Mouse (Mus musculus): Measurements from ENCODE around the gene Arhgap28. TPM values are rescaled to one million over a fixed set of nuclear protein-coding genes. Genes with fewer than 3 reads are reported as not detected.

The Arhgap28 gene
- total and polyA plus RNA-seq, 3 experiments: 0.11 TPM; not detected in 2

- TF ChIP-seq POLR2AphosphoS5 (IDR thresholded peaks at IDR 0.05; ENCODE audit: insufficient replicate concordance, low read depth, low read length): no peak
- no peak for TF ChIP-seq CTCF (IDR thresholded peaks at IDR 0.05; ENCODE audit: low read depth, low read length)
- TF ChIP-seq GATA1 (IDR thresholded peaks at IDR 0.05; ENCODE audit: borderline replicate concordance, low read length): no peak
- TF ChIP-seq GATA2 (IDR thresholded peaks at IDR 0.05; ENCODE audit: borderline replicate concordance, low read depth, low read length): no peak
- no peak for TF ChIP-seq TAL1 (conservative IDR thresholded peaks at IDR 0.05; ENCODE audit: low read depth, low read length)
- H3K4me3 ChIP-seq (ENCODE audit: low read depth, low read length): no peak overlapping the region
- no peak for DNase-seq (ENCODE audit: low spot score)
- no peaks in the 10 kb centered on the region for H3K27me3 ChIP-seq (ENCODE audit: insufficient read depth, low read length)
- H3K9me3 ChIP-seq (replicated peaks): peaks cover 50% of the 10 kb centered on the region
- no peaks in the 10 kb centered on the region for H3K36me3 ChIP-seq (replicated peaks)
- no peaks in the 10 kb centered on the region for H3K4me1 ChIP-seq (ENCODE audit: insufficient read depth, low read depth, low read length)
- ATAC-seq (ENCODE audit: extremely low read depth, insufficient number of reproducible peaks, low FRiP score, poor library complexity, severe bottlenecking): no peak
These were observed 9.1 kb downstream of the Arhgap28 start for GRCm38 (mm10) chr17:67994861-67995260.

GRCm38 (mm10) chr17:67993371-67994045 is 10.4 kb downstream of the Arhgap28 start:
- no peaks in the 10 kb centered on the region for H3K4me1 ChIP-seq (ENCODE audit: insufficient read depth, low read depth, low read length)
- TF ChIP-seq POLR2AphosphoS5 (IDR thresholded peaks at IDR 0.05; ENCODE audit: insufficient replicate concordance, low read depth, low read length) (no peak), TAL1 (conservative IDR thresholded peaks at IDR 0.05; ENCODE audit: low read depth, low read length) (no peak), CTCF (IDR thresholded peaks at IDR 0.05; ENCODE audit: low read depth, low read length) (no peak), GATA2 (IDR thresholded peaks at IDR 0.05; ENCODE audit: borderline replicate concordance, low read depth, low read length) (no peak), GATA1 (IDR thresholded peaks at IDR 0.05; ENCODE audit: borderline replicate concordance, low read length) (no peak)
- ATAC-seq (ENCODE audit: extremely low read depth, insufficient number of reproducible peaks, low FRiP score, poor library complexity, severe bottlenecking): no peak
- DNase-seq (ENCODE audit: low spot score): no peak
- H3K4me3 ChIP-seq (ENCODE audit: low read depth, low read length): no peak overlapping the region
- H3K36me3 ChIP-seq (replicated peaks): no peaks in the 10 kb centered on the region
- peaks cover 53% of the 10 kb centered on the region for H3K9me3 ChIP-seq (replicated peaks)
- H3K27me3 ChIP-seq (ENCODE audit: insufficient read depth, low read length): no peaks in the 10 kb centered on the region

GRCm38 (mm10) chr17:67989716-67990115 is 14.2 kb downstream of the Arhgap28 start:
- Histone ChIP-seq H3K4me3 (ENCODE audit: low read depth, low read length) (no peak overlapping the region), H3K27me3 (ENCODE audit: insufficient read depth, low read length) (no peaks in the 10 kb centered on the region), H3K4me1 (ENCODE audit: insufficient read depth, low read depth, low read length) (no peaks in the 10 kb centered on the region), H3K9me3 (replicated peaks) (peaks cover 58% of the 10 kb centered on the region), H3K36me3 (replicated peaks) (no peaks in the 10 kb centered on the region)
- ATAC-seq (ENCODE audit: extremely low read depth, insufficient number of reproducible peaks, low FRiP score, poor library complexity, severe bottlenecking) (no peak), DNase-seq (ENCODE audit: low spot score) (no peak)
- TF ChIP-seq GATA2 (IDR thresholded peaks at IDR 0.05; ENCODE audit: borderline replicate concordance, low read depth, low read length): no peak
- TF ChIP-seq POLR2AphosphoS5 (IDR thresholded peaks at IDR 0.05; ENCODE audit: insufficient replicate concordance, low read depth, low read length): no peak
- TF ChIP-seq GATA1 (IDR thresholded peaks at IDR 0.05; ENCODE audit: borderline replicate concordance, low read length): no peak
- TF ChIP-seq TAL1 (conservative IDR thresholded peaks at IDR 0.05; ENCODE audit: low read depth, low read length): no peak

GRCm38 (mm10) chr17:67988920-67989621 is 14.8 kb downstream of the Arhgap28 start:
- ATAC-seq (ENCODE audit: extremely low read depth, insufficient number of reproducible peaks, low FRiP score, poor library complexity, severe bottlenecking) (no peak), DNase-seq (ENCODE audit: low spot score) (no peak)
- H3K4me3 ChIP-seq (ENCODE audit: low read depth, low read length): no peak overlapping the region
- peaks cover 51% of the 10 kb centered on the region for H3K9me3 ChIP-seq (replicated peaks)
- no peaks in the 10 kb centered on the region for H3K4me1 ChIP-seq (ENCODE audit: insufficient read depth, low read depth, low read length)
- no peaks in the 10 kb centered on the region for H3K36me3 ChIP-seq (replicated peaks)
- H3K27me3 ChIP-seq (ENCODE audit: insufficient read depth, low read length): no peaks in the 10 kb centered on the region
- no peak for TF ChIP-seq CTCF (IDR thresholded peaks at IDR 0.05; ENCODE audit: low read depth, low read length)
- no peak for TF ChIP-seq GATA2 (IDR thresholded peaks at IDR 0.05; ENCODE audit: borderline replicate concordance, low read depth, low read length)
- no peak for TF ChIP-seq TAL1 (conservative IDR thresholded peaks at IDR 0.05; ENCODE audit: low read depth, low read length)
- no peak for TF ChIP-seq GATA1 (IDR thresholded peaks at IDR 0.05; ENCODE audit: borderline replicate concordance, low read length)
- TF ChIP-seq POLR2AphosphoS5 (IDR thresholded peaks at IDR 0.05; ENCODE audit: insufficient replicate concordance, low read depth, low read length): no peak

GRCm38 (mm10) chr17:67985532-67985931 is 18.4 kb downstream of the Arhgap28 start:
- H3K4me3 ChIP-seq (ENCODE audit: low read depth, low read length): no peak overlapping the region
- no peak for ATAC-seq (ENCODE audit: extremely low read depth, insufficient number of reproducible peaks, low FRiP score, poor library complexity, severe bottlenecking)
- H3K36me3 ChIP-seq (replicated peaks): no peaks in the 10 kb centered on the region
- TF ChIP-seq GATA2 (IDR thresholded peaks at IDR 0.05; ENCODE audit: borderline replicate concordance, low read depth, low read length): no peak
- TF ChIP-seq POLR2AphosphoS5 (IDR thresholded peaks at IDR 0.05; ENCODE audit: insufficient replicate concordance, low read depth, low read length): no peak
- no peak for TF ChIP-seq GATA1 (IDR thresholded peaks at IDR 0.05; ENCODE audit: borderline replicate concordance, low read length)
- no peak for TF ChIP-seq CTCF (IDR thresholded peaks at IDR 0.05; ENCODE audit: low read depth, low read length)
- TF ChIP-seq TAL1 (conservative IDR thresholded peaks at IDR 0.05; ENCODE audit: low read depth, low read length): no peak
- no peaks in the 10 kb centered on the region for H3K4me1 ChIP-seq (ENCODE audit: insufficient read depth, low read depth, low read length)
- peaks cover 46% of the 10 kb centered on the region for H3K9me3 ChIP-seq (replicated peaks)
- no peak for DNase-seq (ENCODE audit: low spot score)
- H3K27me3 ChIP-seq (ENCODE audit: insufficient read depth, low read length): no peaks in the 10 kb centered on the region

- no peaks in the 10 kb centered on the region for H3K4me1 ChIP-seq (ENCODE audit: insufficient read depth, low read depth, low read length)
- ATAC-seq (ENCODE audit: extremely low read depth, insufficient number of reproducible peaks, low FRiP score, poor library complexity, severe bottlenecking) (no peak), DNase-seq (ENCODE audit: low spot score) (no peak)
- no peaks in the 10 kb centered on the region for H3K27me3 ChIP-seq (ENCODE audit: insufficient read depth, low read length)
- no peak for TF ChIP-seq GATA2 (IDR thresholded peaks at IDR 0.05; ENCODE audit: borderline replicate concordance, low read depth, low read length)
- TF ChIP-seq POLR2AphosphoS5 (IDR thresholded peaks at IDR 0.05; ENCODE audit: insufficient replicate concordance, low read depth, low read length): no peak
- no peak for TF ChIP-seq CTCF (IDR thresholded peaks at IDR 0.05; ENCODE audit: low read depth, low read length)
- TF ChIP-seq TAL1 (conservative IDR thresholded peaks at IDR 0.05; ENCODE audit: low read depth, low read length): no peak
- TF ChIP-seq GATA1 (IDR thresholded peaks at IDR 0.05; ENCODE audit: borderline replicate concordance, low read length): no peak
- no peak overlapping the region for H3K4me3 ChIP-seq (ENCODE audit: low read depth, low read length)
- H3K36me3 ChIP-seq (replicated peaks): no peaks in the 10 kb centered on the region
- peaks cover 25% of the 10 kb centered on the region for H3K9me3 ChIP-seq (replicated peaks)
These were observed 23.3 kb downstream of the Arhgap28 start for GRCm38 (mm10) chr17:67980573-67980972.

All from G1E (cell line).